Mouse (Mus musculus): ENCODE results near the gene Zscan4-ps3. TPM values are rescaled to one million over a fixed set of nuclear protein-coding genes. Genes with fewer than 3 reads are reported as not detected.
"Not testable (repeated sequence)": the region's sequence is repeated elsewhere in the genome, so short reads cannot be mapped to it uniquely, and the experiment has no call there.

Gene Zscan4-ps3
- polyA plus RNA-seq (2015; fragmentation: Nextera tagmentation; extraction: Ambion mirVana): not detected in 2 replicates

DNA sequence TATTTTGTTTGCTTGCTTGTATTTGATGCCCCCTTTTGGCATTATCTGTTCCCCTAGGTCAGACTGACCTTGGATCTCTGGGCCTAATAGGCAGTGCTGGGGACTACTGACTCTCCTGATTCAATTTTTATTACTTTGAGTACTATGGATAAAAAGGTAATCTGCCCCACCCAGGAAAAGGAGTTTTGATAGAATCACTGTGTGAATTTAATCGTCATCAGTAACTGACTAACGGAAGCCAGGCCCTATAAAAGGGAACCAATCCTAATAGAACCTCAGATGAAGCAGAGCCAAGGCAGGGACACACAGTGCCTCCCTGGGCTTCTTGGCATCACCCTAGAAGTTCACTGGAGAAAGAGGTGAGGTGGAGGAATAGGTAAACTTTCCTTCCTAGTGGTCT lies at the start of gene Zscan4-ps3:
Zscan4-ps3 (plus strand) TSS at position 301 of the 400 bp plus-strand sequence.
- H3K9me3 ChIP-seq; H3K4me2 ChIP-seq; H3K27ac ChIP-seq; ATAC-seq (ENCODE audit: borderline replicate concordance, extremely low read depth, low FRiP score, low TSS enrichment); H3K36me3 ChIP-seq; H3K27me3 ChIP-seq; H3K4me1 ChIP-seq; H3K4me3 ChIP-seq; H3K9ac ChIP-seq: not testable (repeated sequence)
- WGBS: 91% methylated on average over 2 of the region's 2 CpGs

DNA sequence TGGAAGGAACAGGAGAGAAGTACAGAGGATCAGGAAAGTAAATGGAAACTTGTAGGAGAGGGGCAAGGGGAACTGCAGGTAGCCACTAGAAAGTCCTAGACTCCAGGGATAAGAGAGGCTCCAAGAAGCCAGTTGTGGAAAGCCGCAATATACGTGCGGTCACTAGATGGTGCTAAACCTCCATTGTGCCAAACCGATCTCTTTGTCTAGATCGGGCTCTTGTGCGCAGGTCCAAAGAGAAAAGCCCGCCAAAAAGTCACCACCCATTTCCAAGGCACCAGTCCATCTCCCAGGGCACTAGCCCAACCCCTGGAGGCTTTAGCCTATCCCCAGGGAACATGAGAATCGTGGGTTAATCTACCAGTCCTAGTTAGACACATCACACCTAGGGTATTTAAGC lies 8.0 kb downstream of the Zscan4-ps3 start:
- WGBS: 9% methylated on average over 8 of the region's 8 CpGs
- not testable (repeated sequence) for H3K4me3 ChIP-seq; ATAC-seq (ENCODE audit: borderline replicate concordance, extremely low read depth, low FRiP score, low TSS enrichment); H3K4me2 ChIP-seq; H3K4me1 ChIP-seq; H3K9ac ChIP-seq; H3K9me3 ChIP-seq; H3K36me3 ChIP-seq; H3K27me3 ChIP-seq; H3K27ac ChIP-seq

Other genes starting within 250 kb of the Zscan4-ps3 start
- not detected in 2 replicates for gene Zscan4f, start 211.4 kb upstream of the Zscan4-ps3 start, polyA plus RNA-seq (2015; fragmentation: Nextera tagmentation; extraction: Ambion mirVana)
- gene Zscan4-ps2, start 95.0 kb upstream of the Zscan4-ps3 start, polyA plus RNA-seq (2015; fragmentation: Nextera tagmentation; extraction: Ambion mirVana): not detected in 2 replicates
- not detected in 2 replicates for gene Vmn1r72, start 70.8 kb downstream of the Zscan4-ps3 start, polyA plus RNA-seq (2015; fragmentation: Nextera tagmentation; extraction: Ambion mirVana)
- gene Vmn1r73, start 121.0 kb downstream of the Zscan4-ps3 start, polyA plus RNA-seq (2015; fragmentation: Nextera tagmentation; extraction: Ambion mirVana): not detected in 2 replicates
- gene Vmn1r74, start 224.7 kb downstream of the Zscan4-ps3 start, polyA plus RNA-seq (2015; fragmentation: Nextera tagmentation; extraction: Ambion mirVana): not detected in 2 replicates

Measured in lung, embryonic 15.5 days (tissue).